Mouse (Mus musculus) intestine, embryonic 14.5 days (tissue): Measurements from ENCODE around the gene Prss32. TPM values are rescaled to one million over a fixed set of nuclear protein-coding genes. Genes with fewer than 3 reads are reported as not detected.
"Not testable (repeated sequence)": the region's sequence is repeated elsewhere in the genome, so short reads cannot be mapped to it uniquely, and the experiment has no call there.

ENCODE experiments used
- ATAC-seq: fragments of 200-750 bp; cut with Nextera tagmentation; replicated peaks from 2 replicates; pipeline ENCODE4 v1.8.0; 2017; ENCODE audit warnings: low read depth, moderate number of reproducible peaks, moderate TSS enrichment, moderate library complexity; ENCODE audit not compliant: low FRiP score, low TSS enrichment
- DNase-seq: peaks from one replicate; pipeline ENCODE4 v3.0.0-alpha.2; 2018; ENCODE audit warnings: low spot score
- H3K27ac ChIP-seq: fragments of 300-500 bp; sonication (generic); 2 replicates; pipeline ENCODE4 v1.5.1; 2014; ENCODE audit warnings: low read depth, mild to moderate bottlenecking, control low read depth
- H3K27me3 ChIP-seq: fragments of 300-500 bp; sonication (generic); replicated peaks from 2 replicates; pipeline ENCODE4 v1.6.1; 2014; ENCODE audit warnings: low read length, control low read depth; ENCODE audit not compliant: control insufficient read depth, insufficient read depth
- H3K36me3 ChIP-seq: fragments of 300-500 bp; sonication (generic); 2 replicates; pipeline ENCODE4 v1.6.1; 2014; ENCODE audit warnings: low read length, control low read depth; ENCODE audit not compliant: control insufficient read depth, insufficient read depth
- H3K4me1 ChIP-seq: fragments of 300-500 bp; sonication (generic); replicated peaks from 2 replicates; pipeline ENCODE4 v1.6.1; 2014; ENCODE audit warnings: low read length, control low read depth, mixed read lengths; ENCODE audit not compliant: control insufficient read depth, insufficient read depth
- H3K4me2 ChIP-seq: fragments of 300-500 bp; sonication (generic); 2 replicates; pipeline ENCODE4 v1.6.1; 2014; ENCODE audit warnings: low read length
- H3K4me3 ChIP-seq: fragments of 300-500 bp; sonication (generic); 2 replicates; pipeline ENCODE4 v1.5.1; 2014; ENCODE audit warnings: low read depth, low read length, control low read depth, mixed read lengths
- H3K9ac ChIP-seq: fragments of 300-500 bp; sonication (generic); 2 replicates; pipeline ENCODE4 v1.6.1; 2014; ENCODE audit warnings: mild to moderate bottlenecking, low read length
- H3K9me3 ChIP-seq: fragments of 300-500 bp; sonication (generic); 2 replicates; pipeline ENCODE4 v1.6.1; 2016; ENCODE audit warnings: low read length, control low read depth; ENCODE audit not compliant: control insufficient read depth
- WGBS: fragments of 180-500 bp; shearing (Covaris S2); extraction: QIAGEN DNeasy Blood & Tissue Kit; methylation state at CpG from one replicate; pipeline ENCODE4 v1.1.7; 2014; 5-methylcytosine and 5-hydroxymethylcytosine counted together
- microRNA-seq: library from miRNA; unstranded; fragments of <30 nt; microRNA quantifications from one replicate; pipeline ENCODE4, GENCODE M21; 2016
- polyA plus RNA-seq: library from polyadenylated mRNA; unstranded; fragments of >200 nt; fragmentation: Nextera tagmentation; extraction: Ambion mirVana; gene quantifications from 2 replicates; pipeline ENCODE4 v1.2.1, GENCODE M21; 2014

Gene Prss32
- polyA plus RNA-seq, 1 experiment from 2014 or later = 1.5 TPM

DNA sequence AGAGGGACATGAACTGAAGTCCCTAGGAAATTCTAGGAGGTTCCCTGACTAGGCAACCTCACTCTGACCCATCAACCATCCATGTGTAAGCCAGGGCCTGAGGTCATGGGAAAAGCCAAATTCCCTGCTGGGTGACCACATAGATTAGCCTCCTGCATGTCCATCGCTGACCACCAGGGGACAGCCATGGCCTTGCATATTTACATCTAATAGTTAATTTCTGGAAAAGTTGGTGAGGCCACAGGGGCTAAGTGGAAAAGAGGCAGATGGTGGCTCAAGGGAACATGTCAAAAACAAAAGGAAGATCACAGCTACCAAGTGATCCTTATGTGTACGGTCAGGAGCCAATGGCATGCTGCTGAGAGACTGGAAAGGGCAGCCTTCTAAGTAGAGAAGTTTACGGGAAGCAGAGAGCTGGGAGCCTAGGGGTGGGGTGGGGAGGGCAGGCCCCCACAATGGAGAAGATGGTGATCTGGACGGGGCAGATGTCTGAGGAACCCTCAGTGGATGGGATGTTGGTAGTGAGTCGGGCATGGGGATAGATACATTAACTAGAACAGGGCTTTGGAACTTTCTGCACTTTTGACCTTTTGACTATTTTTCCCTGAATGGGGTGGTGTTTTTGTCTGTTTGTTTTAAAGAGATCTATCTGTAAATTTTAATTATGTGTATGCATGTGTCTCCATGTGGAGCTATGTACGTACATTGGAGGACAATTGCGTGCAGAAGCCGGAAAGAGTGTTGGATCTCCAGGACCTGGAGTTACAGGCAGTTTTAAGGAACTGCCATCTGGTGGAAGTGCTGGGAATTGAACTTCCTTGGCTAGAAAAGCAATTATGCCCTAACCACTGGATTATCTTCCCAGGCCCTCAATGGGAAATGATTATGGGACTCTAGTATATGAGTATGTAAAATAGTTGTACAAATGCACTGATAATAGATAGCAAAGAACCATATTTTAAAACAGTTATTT, 30.5 kb downstream of the Prss32 start:
- peak; percentile 75 for DNase-seq
- Histone ChIP-seq H3K4me3 (no peak overlapping the region), H3K9ac (no peak overlapping the region), H3K36me3 (no peaks in the 10 kb centered on the region), H3K27ac (no peak overlapping the region), H3K4me1 (0 out of 2 replicates have a peak, but pooled peaks cover 4% of the 10 kb centered on the region), H3K27me3 (no peaks in the 10 kb centered on the region), H3K4me2 (no peak overlapping the region), H3K9me3 (no peaks in the 10 kb centered on the region)
- WGBS = 42% methylated on average over 8 of the region's 8 CpGs
- ATAC-seq = peak; percentile 41

DNA sequence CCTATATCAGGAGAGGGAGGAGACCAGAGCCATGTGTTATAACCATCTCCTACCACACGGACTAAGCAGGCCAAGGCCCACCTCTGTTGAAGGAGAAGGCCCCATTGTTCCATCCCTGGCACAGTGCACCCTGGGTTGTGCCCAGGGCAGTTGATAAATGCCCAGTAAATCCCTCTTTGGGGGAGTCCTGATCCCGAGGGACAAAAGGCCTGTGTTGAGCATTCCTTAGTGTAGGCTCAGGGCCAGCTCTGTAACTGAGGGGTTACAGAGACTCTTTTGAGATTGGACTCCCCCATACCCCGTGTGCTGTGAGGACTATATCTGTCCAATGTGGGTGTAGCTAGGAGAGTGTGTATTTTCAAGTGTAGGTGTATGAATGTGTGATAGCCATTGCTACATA, 33.1 kb downstream of the Prss32 start:
- Histone ChIP-seq H3K9me3 (no peaks in the 10 kb centered on the region), H3K4me1 (no peaks in the 10 kb centered on the region), H3K27me3 (no peaks in the 10 kb centered on the region), H3K9ac (no peak overlapping the region), H3K4me2 (no peak overlapping the region), H3K4me3 (no peak overlapping the region), H3K27ac (no peak overlapping the region), H3K36me3 (no peaks in the 10 kb centered on the region)
- no peak for DNase-seq
- ATAC-seq = no peak
- 61% methylated on average over 3 of the region's 3 CpGs for WGBS

DNA sequence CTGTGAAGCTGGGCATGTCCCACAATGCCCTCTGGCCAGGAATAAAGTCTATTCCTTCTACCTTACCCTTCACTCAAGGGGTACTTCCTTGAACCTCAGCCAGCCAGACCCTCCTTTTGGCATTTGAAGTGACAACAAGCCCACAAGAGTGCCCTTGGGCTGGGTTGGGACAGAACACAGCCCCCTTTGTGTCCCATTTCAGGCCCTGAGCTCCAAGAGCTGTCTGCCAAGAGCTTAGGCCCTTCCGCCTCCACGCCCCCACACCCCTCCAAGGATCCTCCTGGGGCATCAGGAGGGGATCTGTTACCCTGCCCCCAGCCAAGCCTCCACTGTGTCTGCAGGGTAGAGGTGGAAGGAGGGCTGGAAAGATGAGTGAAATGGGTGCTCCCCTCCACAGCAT, 33.5 kb downstream of the Prss32 start:
- H3K4me3 ChIP-seq = no peak overlapping the region
- no peak for DNase-seq
- no peaks in the 10 kb centered on the region for H3K9me3 ChIP-seq
- WGBS = 72% methylated on average over 2 of the region's 2 CpGs
- no peak overlapping the region for H3K27ac ChIP-seq
- H3K4me2 ChIP-seq = no peak overlapping the region
- no peaks in the 10 kb centered on the region for H3K36me3 ChIP-seq
- H3K4me1 ChIP-seq = no peaks in the 10 kb centered on the region
- no peak for ATAC-seq
- no peaks in the 10 kb centered on the region for H3K27me3 ChIP-seq
- H3K9ac ChIP-seq = no peak overlapping the region

DNA sequence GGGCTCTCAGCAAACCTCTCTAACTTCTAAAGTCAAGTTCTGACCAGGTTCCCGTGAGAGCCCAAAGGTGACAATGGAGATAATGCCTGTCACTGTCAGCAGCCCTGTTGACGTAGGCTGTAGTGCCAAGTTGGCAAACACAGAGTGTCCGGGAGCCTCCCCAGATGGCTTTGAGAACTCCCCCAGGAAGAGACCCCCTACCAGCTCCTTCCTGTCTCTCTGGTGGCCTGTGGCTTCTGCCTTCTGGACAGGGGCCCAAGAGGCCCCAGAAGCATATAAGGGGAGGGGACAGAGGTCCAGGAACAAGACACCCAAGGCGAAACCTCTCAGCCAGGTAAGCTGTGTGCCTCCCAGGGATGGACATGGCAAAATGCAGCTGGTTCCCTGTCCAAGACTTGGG, 36.9 kb downstream of the Prss32 start, which contains the start of the genes Dcpp1 and Dcpp2:
Dcpp1 (plus strand) TSS at position 301 of the 400 bp plus-strand sequence.
Dcpp2 (plus strand) TSS at position 305 of the 400 bp plus-strand sequence.
- not testable (repeated sequence) for H3K36me3 ChIP-seq, H3K27me3 ChIP-seq, ATAC-seq, H3K4me2 ChIP-seq, H3K4me3 ChIP-seq, H3K27ac ChIP-seq, H3K9me3 ChIP-seq, DNase-seq, H3K9ac ChIP-seq, H3K4me1 ChIP-seq
- 69% methylated on average over 4 of the region's 4 CpGs for WGBS

Small RNA genes lying within 50 kb of the gene (microRNA-seq; reads per million reads assigned to microRNA genes)
- 1.3 reads per million, percentile 13 among the genes with 10 or more reads in this experiment for gene Mir5125

Other genes starting within 250 kb of the Prss32 start
- gene Zfp13, start 244.4 kb upstream of the Prss32 start, polyA plus RNA-seq = 12.3 and 14.8 TPM in 2 replicates
- 0.14 TPM in 1 of 2 replicates, not detected in the other for gene Zscan10, start 243.0 kb upstream of the Prss32 start, polyA plus RNA-seq
- 0.51 and 0.67 TPM in 2 replicates for gene Mmp25, start 198.6 kb upstream of the Prss32 start, polyA plus RNA-seq
- 1.5 and 2.1 TPM in 2 replicates for gene Bicdl2, start 183.3 kb upstream of the Prss32 start, polyA plus RNA-seq
- 83.3 and 84.8 TPM in 2 replicates for gene Hcfc1r1, start 170.3 kb upstream of the Prss32 start, polyA plus RNA-seq
- 45.8 and 50.2 TPM in 2 replicates for gene Thoc6, start 170.0 kb upstream of the Prss32 start, polyA plus RNA-seq
- 23.3 and 24.4 TPM in 2 replicates for gene Tnfrsf12a, start 166.4 kb upstream of the Prss32 start, polyA plus RNA-seq
- 88.4 and 97.9 TPM in 2 replicates for gene Cldn6, start 164.6 kb upstream of the Prss32 start, polyA plus RNA-seq
- gene Cldn9, start 159.8 kb upstream of the Prss32 start, polyA plus RNA-seq = 1.1 and 1.3 TPM in 2 replicates
- gene 1520401A03Rik, start 121.1 kb upstream of the Prss32 start, polyA plus RNA-seq = 0.04 TPM in 1 of 2 replicates, not detected in the other
- 53.6 and 57.9 TPM in 2 replicates for gene Pkmyt1, start 117.5 kb upstream of the Prss32 start, polyA plus RNA-seq
- 18.4 and 18.6 TPM in 2 replicates for gene Paqr4, start 103.0 kb upstream of the Prss32 start, polyA plus RNA-seq
- 0.16 and 0.19 TPM in 2 replicates for gene Kremen2, start 98.0 kb upstream of the Prss32 start, polyA plus RNA-seq
- 58.6 and 69.4 TPM in 2 replicates for gene Flywch1, start 72.3 kb upstream of the Prss32 start, polyA plus RNA-seq
- gene Flywch2, start 57.8 kb upstream of the Prss32 start, polyA plus RNA-seq = 21.2 and 21.5 TPM in 2 replicates
- 451 and 452 TPM in 2 replicates for gene Srrm2, start 53.3 kb upstream of the Prss32 start, polyA plus RNA-seq
- gene Elob, start 14.7 kb upstream of the Prss32 start, polyA plus RNA-seq = 1,105 and 1,121 TPM in 2 replicates
- gene Prss33, start 7.8 kb upstream of the Prss32 start, polyA plus RNA-seq = 0.26 TPM in 1 of 2 replicates, not detected in the other
- 2.1 and 2.9 TPM in 2 replicates for gene Prss41, start 317 bp downstream of the Prss32 start, polyA plus RNA-seq
- gene Prss21, start 24.2 kb downstream of the Prss32 start, polyA plus RNA-seq = not detected in 2 replicates
- not detected in 2 replicates for gene Dcpp1, start 37.0 kb downstream of the Prss32 start, polyA plus RNA-seq
- gene Dcpp2, start 37.0 kb downstream of the Prss32 start, polyA plus RNA-seq = not detected in 2 replicates
- not detected in 2 replicates for gene Dcpp3, start 73.6 kb downstream of the Prss32 start, polyA plus RNA-seq
- not detected in 2 replicates for gene Sbp, start 97.8 kb downstream of the Prss32 start, polyA plus RNA-seq
- gene Sbpl, start 111.4 kb downstream of the Prss32 start, polyA plus RNA-seq = not detected in 2 replicates
- 0.12 TPM in 1 of 2 replicates, not detected in the other for gene Prss30, start 136.7 kb downstream of the Prss32 start, polyA plus RNA-seq
- not detected in 2 replicates for gene Prss22, start 154.2 kb downstream of the Prss32 start, polyA plus RNA-seq
- gene Prss27, start 194.3 kb downstream of the Prss32 start, polyA plus RNA-seq = 0.28 and 0.43 TPM in 2 replicates
- 52.8 and 61.2 TPM in 2 replicates for gene Kctd5, start 229.6 kb downstream of the Prss32 start, polyA plus RNA-seq